Mouse (Mus musculus): Measurements from ENCODE around the gene Kctd4. TPM values are rescaled to one million over a fixed set of nuclear protein-coding genes. Genes with fewer than 3 reads are reported as not detected.

The Kctd4 gene
- polyA plus RNA-seq, 1 experiment from 2014 or later = 4.6 TPM

- ATAC-seq = no peak
- Histone ChIP-seq H3K9ac (replicated peaks) (no peak overlapping the region), H3K27ac (no peak overlapping the region), H3K27me3 (no peaks in the 10 kb centered on the region), H3K4me3 (replicated peaks) (no peak overlapping the region), H3K4me1 (replicated peaks) (no peaks in the 10 kb centered on the region), H3K36me3 (no peaks in the 10 kb centered on the region), H3K9me3 (no peaks in the 10 kb centered on the region), H3K4me2 (replicated peaks) (no peak overlapping the region)
- 95% methylated on average over 4 of the region's 4 CpGs for WGBS
Observed at GRCm38 (mm10) chr14:75992371-75992770, 37.6 kb downstream of the Kctd4 start.

- no peak overlapping the region for H3K27ac ChIP-seq
- no peak overlapping the region for H3K4me3 ChIP-seq (replicated peaks)
- no peak overlapping the region for H3K4me2 ChIP-seq (replicated peaks)
- ATAC-seq = no peak
- H3K9me3 ChIP-seq = no peaks in the 10 kb centered on the region
- WGBS = 63% methylated on average over 1 of the region's 1 CpGs
- H3K4me1 ChIP-seq (replicated peaks) = no peaks in the 10 kb centered on the region
- no peaks in the 10 kb centered on the region for H3K27me3 ChIP-seq
- H3K36me3 ChIP-seq = no peaks in the 10 kb centered on the region
- no peak overlapping the region for H3K9ac ChIP-seq (replicated peaks)
Observed at GRCm38 (mm10) chr14:75998082-75998481, 43.3 kb downstream of the Kctd4 start.

- Histone ChIP-seq H3K9ac (replicated peaks) (no peak overlapping the region), H3K4me3 (replicated peaks) (no peak overlapping the region), H3K36me3 (peaks cover 4% of the 10 kb centered on the region), H3K27me3 (no peaks in the 10 kb centered on the region), H3K27ac (no peak overlapping the region), H3K9me3 (no peaks in the 10 kb centered on the region), H3K4me1 (replicated peaks) (no peaks in the 10 kb centered on the region), H3K4me2 (replicated peaks) (no peak overlapping the region)
- no peak for ATAC-seq
- 80% methylated on average over 4 of the region's 4 CpGs for WGBS
Observed at GRCm38 (mm10) chr14:76001781-76002180, 47.0 kb downstream of the Kctd4 start.

GRCm38 (mm10) chr14:76005011-76005410 lies 50.2 kb downstream of the Kctd4 start:
- WGBS = 68% methylated on average over 4 of the region's 4 CpGs
- ATAC-seq = no peak

GRCm38 (mm10) chr14:76008174-76008573 lies 53.4 kb downstream of the Kctd4 start:
- no peak for ATAC-seq

More at GRCm38 (mm10) chr14:76005011-76005410, 50.2 kb downstream of the Kctd4 start:
- H3K4me1 ChIP-seq (replicated peaks) = peaks cover 19% of the 10 kb centered on the region
- H3K27me3 ChIP-seq = no peaks in the 10 kb centered on the region
- no peak overlapping the region for H3K4me3 ChIP-seq (replicated peaks)
- H3K9ac ChIP-seq (replicated peaks) = no peak overlapping the region
- no peak overlapping the region for H3K27ac ChIP-seq
- H3K4me2 ChIP-seq (replicated peaks) = no peak overlapping the region
- H3K9me3 ChIP-seq = no peaks in the 10 kb centered on the region
- H3K36me3 ChIP-seq = peaks cover 9% of the 10 kb centered on the region

GRCm38 (mm10) chr14:76009185-76009584 lies 54.4 kb downstream of the Kctd4 start:
- Histone ChIP-seq H3K4me2 (replicated peaks) (peak overlapping the region; percentile 84), H3K27me3 (no peaks in the 10 kb centered on the region), H3K9me3 (no peaks in the 10 kb centered on the region), H3K4me1 (replicated peaks) (peaks cover 26% of the 10 kb centered on the region), H3K27ac (no peak overlapping the region), H3K9ac (replicated peaks) (0 out of 2 replicates have a peak overlapping the region, but pooled peaks have one; percentile 74), H3K4me3 (replicated peaks) (peak overlapping the region; percentile 85), H3K36me3 (peaks cover 9% of the 10 kb centered on the region)
- WGBS = 86% methylated on average over 5 of the region's 5 CpGs
- ATAC-seq = no peak

More at GRCm38 (mm10) chr14:76008174-76008573, 53.4 kb downstream of the Kctd4 start:
- H3K27ac ChIP-seq = no peak overlapping the region
- no peak overlapping the region for H3K4me3 ChIP-seq (replicated peaks)
- H3K27me3 ChIP-seq = no peaks in the 10 kb centered on the region
- H3K9me3 ChIP-seq = no peaks in the 10 kb centered on the region
- WGBS = 88% methylated on average over 1 of the region's 1 CpGs
- H3K4me1 ChIP-seq (replicated peaks) = peaks cover 26% of the 10 kb centered on the region
- H3K9ac ChIP-seq (replicated peaks) = no peak overlapping the region
- no peak overlapping the region for H3K4me2 ChIP-seq (replicated peaks)
- peaks cover 9% of the 10 kb centered on the region for H3K36me3 ChIP-seq

- no peaks in the 10 kb centered on the region for H3K9me3 ChIP-seq
- H3K4me1 ChIP-seq (replicated peaks) = peaks cover 26% of the 10 kb centered on the region
- H3K4me2 ChIP-seq (replicated peaks) = peak within 1 kb of the TSS; percentile 84
- peak within 1 kb of the TSS; percentile 85 for H3K4me3 ChIP-seq (replicated peaks)
- H3K27me3 ChIP-seq = no peaks in the 10 kb centered on the region
- H3K9ac ChIP-seq (replicated peaks) = peak within 1 kb of the TSS; percentile 74
- under 1% methylated on average over 67 of the region's 67 CpGs for WGBS
- peaks cover 9% of the 10 kb centered on the region for H3K36me3 ChIP-seq
- peak; percentile 94 for ATAC-seq
- peak within 1 kb of the TSS; percentile 72 for H3K27ac ChIP-seq
Observed at GRCm38 (mm10) chr14:76010102-76011061, 55.6 kb downstream of the Kctd4 start, which contains the start of gene Gtf2f2. Gene Gtf2f2 (minus strand): TSS chr14:76010865.

- ATAC-seq = peak; percentile 67
- Histone ChIP-seq H3K27ac (no peak overlapping the region), H3K4me3 (replicated peaks) (peak overlapping the region; percentile 85), H3K4me2 (replicated peaks) (peak overlapping the region; percentile 84), H3K27me3 (no peaks in the 10 kb centered on the region), H3K9ac (replicated peaks) (no peak overlapping the region), H3K36me3 (peaks cover 9% of the 10 kb centered on the region), H3K9me3 (no peaks in the 10 kb centered on the region), H3K4me1 (replicated peaks) (peaks cover 26% of the 10 kb centered on the region)
- 31% methylated on average over 7 of the region's 7 CpGs for WGBS
Observed at GRCm38 (mm10) chr14:76011062-76011457, 56.3 kb downstream of the Kctd4 start.

GRCm38 (mm10) chr14:76014331-76014730 lies 59.5 kb downstream of the Kctd4 start:
- no peak for ATAC-seq
- 61% methylated on average over 2 of the region's 2 CpGs for WGBS
- H3K9me3 ChIP-seq = no peaks in the 10 kb centered on the region; the same call in 1 of the 2 replicates
- no peaks in the 10 kb centered on the region for H3K36me3 ChIP-seq
- H3K4me2 ChIP-seq (replicated peaks) = no peak overlapping the region
- no peak overlapping the region for H3K4me3 ChIP-seq (replicated peaks)
- H3K27ac ChIP-seq = no peak overlapping the region
- H3K27me3 ChIP-seq = no peaks in the 10 kb centered on the region
- H3K4me1 ChIP-seq (replicated peaks) = peaks cover 18% of the 10 kb centered on the region
- H3K9ac ChIP-seq (replicated peaks) = no peak overlapping the region

Other genes starting within 250 kb of the Kctd4 start
- 20.5 and 21.4 TPM in 2 replicates for gene Cog3, start 200.5 kb upstream of the Kctd4 start, polyA plus RNA-seq (2015; fragmentation: Nextera tagmentation; extraction: Ambion mirVana)
- 9.4 and 11.8 TPM in 2 replicates for gene Slc25a30, start 168.0 kb upstream of the Kctd4 start, polyA plus RNA-seq (2015; fragmentation: Nextera tagmentation; extraction: Ambion mirVana)
- 876 and 886 TPM in 2 replicates for gene Tpt1, start 109.9 kb upstream of the Kctd4 start, polyA plus RNA-seq (2015; fragmentation: Nextera tagmentation; extraction: Ambion mirVana)
- gene Gtf2f2, start 55.9 kb downstream of the Kctd4 start, polyA plus RNA-seq (2015; fragmentation: Nextera tagmentation; extraction: Ambion mirVana) = 42.7 and 44.0 TPM in 2 replicates
- gene Gpalpp1, start 155.8 kb downstream of the Kctd4 start, polyA plus RNA-seq (2015; fragmentation: Nextera tagmentation; extraction: Ambion mirVana) = 15.3 and 15.6 TPM in 2 replicates
- 13.7 and 14.9 TPM in 2 replicates for gene Nufip1, start 155.9 kb downstream of the Kctd4 start, polyA plus RNA-seq (2015; fragmentation: Nextera tagmentation; extraction: Ambion mirVana)

All from midbrain, embryonic 13.5 days (tissue).